Mouse (Mus musculus): ENCODE results near the gene Fcrl5. TPM values are rescaled to one million over a fixed set of nuclear protein-coding genes. Genes with fewer than 3 reads are reported as not detected.
A peak's percentile ranks its signal among the peaks of the same experiment; 100 is the strongest.
"Not testable (repeated sequence)": the region's sequence is repeated elsewhere in the genome, so short reads cannot be mapped to it uniquely, and the experiment has no call there.

The Fcrl5 gene
- total RNA-seq (2021), result under 1 TPM in 1 of 2 experiments, not detected in 1; 0.36 TPM
- long read RNA-seq, experiment 1, result 0 reads
- long read RNA-seq, experiment 2, partial matches to known transcripts, result 0 of 2 reads
- long read RNA-seq, experiment 2, other reads (novel, unspliced or antisense), result 2 of 2 reads

- DNase-seq, result no peak
Observed at GRCm38 (mm10) chr3:87435479-87435878, at the start of gene Fcrl5. TSS of gene Fcrl5 (plus strand) at chr3:87435773.

DNA sequence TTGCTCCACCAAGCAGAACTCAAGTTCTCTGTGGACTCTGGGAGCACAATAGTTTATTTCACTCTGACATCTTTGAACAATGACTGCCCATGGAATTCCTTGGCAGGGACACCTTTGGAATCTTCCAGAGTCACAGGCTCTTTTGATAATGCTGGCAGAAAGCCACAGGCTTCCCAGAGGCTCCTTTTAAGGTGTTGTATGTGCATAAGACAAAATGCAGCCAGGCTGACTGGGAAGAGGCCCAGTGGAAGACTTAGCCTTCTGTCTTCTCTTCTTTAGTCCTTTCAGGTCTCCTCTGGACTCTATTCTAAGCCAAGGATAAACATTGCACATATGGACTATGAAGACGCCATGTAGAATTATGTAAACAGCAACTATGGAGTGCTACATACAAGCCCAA, 44.6 kb upstream of the Fcrl5 start:
- DNase-seq, result peak; percentile 12 to 13

DNA sequence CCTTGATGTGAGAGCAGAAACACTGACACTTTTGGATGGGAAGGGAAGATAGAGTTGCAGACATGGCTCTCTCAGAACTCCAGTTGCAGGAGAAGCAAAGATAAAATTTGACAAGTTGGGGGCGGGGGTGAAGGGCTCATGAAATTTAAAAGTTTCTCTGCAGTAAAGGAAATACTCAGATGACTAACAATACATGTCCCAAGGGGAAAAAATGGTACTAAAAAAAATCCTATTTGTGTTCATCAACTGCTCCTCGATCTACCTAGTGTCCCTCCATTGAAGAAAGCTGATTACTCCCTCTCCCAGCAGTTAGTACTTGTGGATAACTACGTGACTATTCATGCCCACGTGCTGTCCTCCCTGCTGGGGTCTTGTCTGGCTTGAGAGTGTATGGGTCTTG, 36.8 kb upstream of the Fcrl5 start:
- DNase-seq, result no peak

- no peak for DNase-seq
Observed at GRCm38 (mm10) chr3:87399906-87400305, 35.7 kb upstream of the Fcrl5 start.

- DNase-seq, result peak in 1 of 2 experiments; percentile 40
Observed at GRCm38 (mm10) chr3:87401321-87401720, 34.3 kb upstream of the Fcrl5 start.

GRCm38 (mm10) chr3:87408171-87408570, 27.4 kb upstream of the Fcrl5 start:
- peak; percentile 20 to 21 for DNase-seq

DNA sequence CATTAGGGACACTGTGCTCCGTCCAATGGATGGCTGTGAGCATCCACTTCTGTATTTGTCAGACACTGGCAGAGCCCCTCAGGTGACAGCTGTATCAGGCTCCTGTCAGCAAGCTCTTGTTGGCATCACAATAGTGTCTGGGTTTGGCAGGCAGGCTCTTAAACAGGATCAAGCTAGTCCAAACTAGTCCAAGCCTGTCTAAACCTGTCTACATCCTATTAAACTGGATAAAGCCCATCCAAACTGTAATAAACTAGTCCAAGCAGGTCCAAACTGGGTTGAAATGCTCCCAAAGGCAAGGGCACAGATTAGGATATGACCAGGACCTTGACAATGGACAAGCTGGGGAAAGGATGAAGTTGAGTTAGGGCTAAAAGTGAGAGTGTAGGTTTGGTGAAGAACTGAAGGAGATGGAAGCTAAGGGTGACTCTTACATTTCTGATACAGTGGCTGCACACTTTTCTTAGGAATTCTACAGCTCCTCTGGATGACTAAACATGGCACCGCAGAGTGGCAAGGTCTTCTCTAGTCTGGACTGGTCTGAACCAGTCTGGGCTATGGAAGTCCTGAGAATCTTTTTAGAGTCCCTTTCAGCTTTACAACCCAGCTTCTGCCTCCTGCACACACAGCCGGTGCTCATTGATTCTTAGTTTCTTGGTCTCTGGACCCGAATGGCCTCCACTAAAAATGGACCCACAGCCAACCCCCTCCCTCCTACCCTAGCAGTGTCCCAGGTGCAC, 26.2 kb upstream of the Fcrl5 start:
- no peak for DNase-seq

DNA sequence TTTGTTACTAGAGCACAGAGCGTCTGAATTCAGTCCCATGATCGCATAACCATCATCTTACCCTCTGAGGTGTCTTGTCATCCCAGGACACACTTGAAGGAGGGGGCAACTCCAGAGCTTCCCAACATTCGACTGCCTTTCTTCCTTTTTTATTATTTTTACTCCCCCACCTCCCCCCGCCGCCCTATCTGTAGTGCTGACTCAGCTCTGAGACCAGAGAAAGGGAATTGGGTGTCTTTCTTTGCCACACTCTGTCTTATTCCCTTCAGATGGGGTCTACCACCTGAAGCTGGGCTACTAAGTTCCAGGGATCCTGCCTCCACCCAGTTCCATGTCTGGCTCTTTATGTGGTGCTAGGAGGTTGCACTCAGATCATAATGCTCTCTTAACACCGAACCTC, 25.0 kb upstream of the Fcrl5 start:
- no peak for DNase-seq

- peak; percentile 22 to 46 for DNase-seq
Observed at GRCm38 (mm10) chr3:87411150-87411549, 24.4 kb upstream of the Fcrl5 start.

GRCm38 (mm10) chr3:87420645-87421044, 14.9 kb upstream of the Fcrl5 start:
- no peak for DNase-seq

GRCm38 (mm10) chr3:87422386-87422910, 13.1 kb upstream of the Fcrl5 start:
- no peak for DNase-seq

- no peak for DNase-seq
Observed at GRCm38 (mm10) chr3:87440586-87440985, 5.0 kb downstream of the Fcrl5 start.

GRCm38 (mm10) chr3:87443968-87444367, 8.4 kb downstream of the Fcrl5 start:
- DNase-seq, result no peak

- no peak for DNase-seq
Observed at GRCm38 (mm10) chr3:87465454-87465853, 29.9 kb downstream of the Fcrl5 start.

- DNase-seq, result no peak
Observed at GRCm38 (mm10) chr3:87467011-87467410, 31.4 kb downstream of the Fcrl5 start.

- DNase-seq, result no peak
Observed at GRCm38 (mm10) chr3:87467416-87467815, 31.8 kb downstream of the Fcrl5 start.

GRCm38 (mm10) chr3:87477948-87478347, 42.4 kb downstream of the Fcrl5 start:
- not testable (repeated sequence) for DNase-seq

DNA sequence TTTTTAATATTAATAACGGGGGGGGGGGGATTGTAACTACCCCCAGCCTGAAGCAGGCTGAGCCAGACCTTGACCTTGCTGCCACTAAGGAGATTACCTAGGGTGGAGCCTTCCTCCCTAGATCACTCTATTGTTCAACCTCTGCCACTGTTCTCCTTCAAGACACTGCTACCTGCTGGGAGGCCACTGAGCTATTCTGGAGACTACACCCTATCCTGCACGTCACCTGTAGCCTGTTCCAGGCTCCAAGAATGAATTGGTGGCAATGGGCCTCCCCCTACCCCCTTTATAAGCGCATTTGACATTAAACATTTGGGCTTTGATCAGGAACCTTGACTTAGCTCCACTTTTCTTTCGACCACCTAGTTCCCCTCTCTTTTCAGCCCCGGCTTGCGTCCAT, 43.0 kb downstream of the Fcrl5 start:
- not testable (repeated sequence) for DNase-seq

DNA sequence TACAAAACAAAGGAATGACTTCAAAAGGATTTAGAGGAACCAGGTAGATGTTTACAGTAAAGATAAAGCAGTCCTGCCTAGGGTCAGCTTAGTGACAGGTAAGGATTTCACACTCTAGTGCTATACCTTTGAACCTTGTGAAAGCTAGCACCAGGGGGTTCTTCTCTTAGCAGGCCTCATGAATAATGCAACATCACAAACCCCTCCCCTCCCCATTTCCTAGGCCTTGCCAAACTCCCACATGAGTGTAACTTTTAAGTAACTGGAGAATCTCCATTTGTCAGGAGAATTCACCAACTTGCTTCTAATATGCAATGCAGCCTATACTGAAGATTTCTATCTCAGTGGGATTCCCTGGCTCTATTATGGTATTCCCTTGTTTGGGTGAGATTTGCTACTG, 43.7 kb downstream of the Fcrl5 start:
- not testable (repeated sequence) for DNase-seq

DNA sequence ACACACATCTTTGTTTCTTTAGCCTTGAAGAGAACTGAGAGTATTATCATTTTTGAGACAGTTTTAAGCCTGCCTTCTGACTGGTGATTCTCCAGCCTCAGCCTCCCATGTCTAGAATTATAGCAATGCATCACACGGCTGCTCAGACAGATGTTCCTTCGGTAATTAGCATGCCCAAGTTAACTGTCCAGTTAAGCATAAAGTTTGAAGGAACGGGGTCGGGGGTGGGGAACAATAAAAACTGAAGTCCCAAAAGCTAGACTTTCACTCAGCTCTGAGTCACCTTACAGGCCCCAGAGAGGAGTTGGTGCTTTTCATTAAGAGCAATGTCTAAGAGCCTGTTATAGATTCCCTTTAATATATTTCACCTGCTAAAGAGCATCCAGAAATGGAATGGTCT, 51.8 kb downstream of the Fcrl5 start:
- no peak for DNase-seq

- no peak for DNase-seq
Observed at GRCm38 (mm10) chr3:87487911-87488310, 52.3 kb downstream of the Fcrl5 start.

GRCm38 (mm10) chr3:87498266-87498665, 62.7 kb downstream of the Fcrl5 start:
- no peak for DNase-seq

DNA sequence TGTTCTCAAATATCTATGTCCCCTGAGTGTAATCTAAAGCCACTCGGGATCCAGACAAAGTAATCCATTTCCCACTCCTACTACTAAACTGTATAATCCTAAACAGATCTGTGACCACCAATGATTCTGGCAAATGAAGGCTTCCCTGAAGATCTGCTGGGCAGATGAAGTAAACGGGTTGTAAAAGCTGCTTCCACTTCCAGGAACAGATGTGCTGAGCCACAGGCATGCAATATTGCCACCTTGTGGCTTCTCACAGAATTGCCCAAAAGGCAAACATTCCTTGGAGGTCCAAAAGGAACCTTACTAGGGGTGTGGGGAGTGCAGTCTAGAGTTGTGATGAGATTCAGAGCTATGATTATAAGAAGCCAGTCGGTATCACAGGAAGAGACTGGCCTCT, 63.5 kb downstream of the Fcrl5 start:
- peak; percentile 73 to 83 for DNase-seq

All from heart, adult 18-20 months (tissue).